Mouse (Mus musculus) heart, embryonic 12.5 days (tissue): ENCODE data around the gene Amt. TPM values are rescaled to one million over a fixed set of nuclear protein-coding genes. Genes with fewer than 3 reads are reported as not detected.

Experiments
- polyA plus RNA-seq: library from polyadenylated mRNA; unstranded; fragments of >200 nt; fragmentation: Nextera tagmentation; extraction: Ambion mirVana; gene quantifications from 2 replicates; pipeline ENCODE4 v1.2.1, GENCODE M21; 2016

Amt gene
- polyA plus RNA-seq, 1 experiment from 2014 or later: 13.3 TPM

Other genes with a start within 250 kb of the Amt start
- gene Gmppb, start 247.6 kb upstream of the Amt start, polyA plus RNA-seq: 23.2 and 24.5 TPM in 2 replicates
- gene Amigo3, start 243.7 kb upstream of the Amt start, polyA plus RNA-seq: 2.4 and 3.1 TPM in 2 replicates
- gene Mst1, start 216.4 kb upstream of the Amt start, polyA plus RNA-seq: 0.31 and 0.37 TPM in 2 replicates
- 32.8 and 37.0 TPM in 2 replicates for gene Rnf123, start 213.5 kb upstream of the Amt start, polyA plus RNA-seq
- gene Apeh, start 202.2 kb upstream of the Amt start, polyA plus RNA-seq: 48.0 and 51.1 TPM in 2 replicates
- 0.39 and 0.50 TPM in 2 replicates for gene Bsn, start 106.5 kb upstream of the Amt start, polyA plus RNA-seq
- gene Dag1, start 32.9 kb upstream of the Amt start, polyA plus RNA-seq: 188 and 200 TPM in 2 replicates
- gene Nicn1, start 6.4 kb upstream of the Amt start, polyA plus RNA-seq: 22.5 and 22.6 TPM in 2 replicates
- 348 and 367 TPM in 2 replicates for gene Rhoa, start 9.3 kb downstream of the Amt start, polyA plus RNA-seq
- 31.2 and 35.3 TPM in 2 replicates for gene Tcta, start 9.3 kb downstream of the Amt start, polyA plus RNA-seq
- 1,088 and 1,118 TPM in 2 replicates for gene Gpx1, start 42.0 kb downstream of the Amt start, polyA plus RNA-seq
- 93.2 and 98.3 TPM in 2 replicates for gene Usp4, start 51.0 kb downstream of the Amt start, polyA plus RNA-seq
- 0.40 and 0.55 TPM in 2 replicates for gene 1700102P08Rik, start 96.0 kb downstream of the Amt start, polyA plus RNA-seq
- 1.0 and 1.5 TPM in 2 replicates for gene Ccdc36, start 131.6 kb downstream of the Amt start, polyA plus RNA-seq
- not detected in 2 replicates for gene BC048562, start 139.6 kb downstream of the Amt start, polyA plus RNA-seq
- 39.1 and 39.2 TPM in 2 replicates for gene Ccdc71, start 163.7 kb downstream of the Amt start, polyA plus RNA-seq
- gene Klhdc8b, start 164.7 kb downstream of the Amt start, polyA plus RNA-seq: 96.5 and 99.1 TPM in 2 replicates
- gene Lamb2, start 182.9 kb downstream of the Amt start, polyA plus RNA-seq: 67.2 and 68.6 TPM in 2 replicates
- gene Usp19, start 193.7 kb downstream of the Amt start, polyA plus RNA-seq: 78.0 and 84.2 TPM in 2 replicates
- gene Qars, start 210.9 kb downstream of the Amt start, polyA plus RNA-seq: 70.1 and 73.1 TPM in 2 replicates
- 108 and 115 TPM in 2 replicates for gene Qrich1, start 220.0 kb downstream of the Amt start, polyA plus RNA-seq